Mouse (Mus musculus) G1E (cell line): ENCODE measurements at regions not wholly inside any gene's neighbourhood (a gene's known extent, or its start where the extent isn't known, plus 50 kb on each side); places are given as distances from the start of the nearest gene placed in this dataset.

Experiments used
- ATAC-seq: 2 replicates; pipeline ENCODE4 v1.8.0; 2016; ENCODE audit warnings: mild to moderate bottlenecking; ENCODE audit not compliant: insufficient number of reproducible peaks, poor library complexity, low FRiP score, severe bottlenecking; ENCODE audit errors: extremely low read depth
- DNase-seq: peaks from one replicate; pipeline ENCODE4 v3.0.0; 2012; ENCODE audit warnings: low spot score
- H3K27me3 ChIP-seq: 2 replicates; pipeline ENCODE4 v1.6.1; 2012; ENCODE audit warnings: mild to moderate bottlenecking, low read length, inconsistent platforms; ENCODE audit not compliant: insufficient read depth
- H3K36me3 ChIP-seq: replicated peaks from 2 replicates; pipeline ENCODE3; 2012; ENCODE audit warnings: mild to moderate bottlenecking, inconsistent platforms
- H3K4me1 ChIP-seq: 2 replicates; pipeline ENCODE4 v1.6.1; 2012; ENCODE audit warnings: low read depth, low read length, inconsistent platforms, mixed read lengths; ENCODE audit not compliant: insufficient read depth
- H3K4me3 ChIP-seq: 2 replicates; pipeline ENCODE4 v1.5.1; 2012; ENCODE audit warnings: low read depth, mild to moderate bottlenecking, inconsistent platforms, low read length, moderate library complexity, mixed read lengths
- H3K9me3 ChIP-seq: replicated peaks from 2 replicates; pipeline ENCODE4 v1.6.1; 2012; ENCODE audit warnings: inconsistent platforms
- CTCF ChIP-seq: IDR thresholded peaks from 2 replicates; pipeline ENCODE4 v1.5.1; 2012; ENCODE audit warnings: low read depth, low read length, inconsistent platforms, mixed read lengths
- GATA1 ChIP-seq: IDR thresholded peaks from 2 replicates; pipeline ENCODE4 v1.6.1; 2012; ENCODE audit warnings: borderline replicate concordance, low read length, inconsistent platforms, mixed read lengths
- GATA2 ChIP-seq: IDR thresholded peaks from 2 replicates; pipeline ENCODE4 v1.6.1; 2012; ENCODE audit warnings: low read depth, low read length, inconsistent platforms, borderline replicate concordance
- POLR2AphosphoS5 ChIP-seq: IDR thresholded peaks from 2 replicates; pipeline ENCODE4 v1.6.1; 2012; ENCODE audit warnings: low read depth, low read length, inconsistent platforms; ENCODE audit not compliant: insufficient replicate concordance
- TAL1 ChIP-seq: conservative IDR thresholded peaks from 2 replicates; pipeline ENCODE4 v1.6.1; 2012; ENCODE audit warnings: low read depth, low read length, inconsistent platforms, mixed read lengths

GRCm38 (mm10) chr5:85525385-85526194, 539.8 kb downstream of the Cenpc1 start:
- Histone ChIP-seq H3K27me3 (no peaks in the 10 kb centered on the region), H3K36me3 (no peaks in the 10 kb centered on the region), H3K9me3 (no peaks in the 10 kb centered on the region), H3K4me3 (no peak overlapping the region), H3K4me1 (no peaks in the 10 kb centered on the region)
- no peak for TF ChIP-seq GATA2
- no peak for TF ChIP-seq GATA1
- no peak for TF ChIP-seq TAL1
- no peak for TF ChIP-seq POLR2AphosphoS5
- TF ChIP-seq CTCF: no peak
- ATAC-seq (no peak), DNase-seq (no peak)

GRCm38 (mm10) chr5:85505244-85505643, 560.1 kb downstream of the Cenpc1 start:
- ATAC-seq (no peak), DNase-seq (no peak)
- TF ChIP-seq GATA2 (no peak), GATA1 (no peak), CTCF (no peak), POLR2AphosphoS5 (no peak), TAL1 (no peak)
- Histone ChIP-seq H3K36me3 (no peaks in the 10 kb centered on the region), H3K27me3 (no peaks in the 10 kb centered on the region), H3K4me1 (no peaks in the 10 kb centered on the region), H3K9me3 (peaks cover 9% of the 10 kb centered on the region), H3K4me3 (no peak overlapping the region)

GRCm38 (mm10) chr5:85497261-85497660, 568.1 kb downstream of the Cenpc1 start:
- Histone ChIP-seq H3K36me3 (no peaks in the 10 kb centered on the region), H3K9me3 (peaks cover 2% of the 10 kb centered on the region; the same call in 1 of the 2 replicates), H3K27me3 (no peaks in the 10 kb centered on the region), H3K4me1 (no peaks in the 10 kb centered on the region), H3K4me3 (no peak overlapping the region)
- ATAC-seq: no peak
- DNase-seq: no peak
- TF ChIP-seq TAL1 (no peak), POLR2AphosphoS5 (no peak), GATA2 (no peak), CTCF (no peak), GATA1 (no peak)

- TF ChIP-seq TAL1 (no peak), CTCF (no peak), GATA1 (no peak), POLR2AphosphoS5 (no peak), GATA2 (no peak)
- H3K36me3 ChIP-seq: no peaks in the 10 kb centered on the region
- DNase-seq: no peak
- no peaks in the 10 kb centered on the region for H3K4me1 ChIP-seq
- no peaks in the 10 kb centered on the region; the same call in 1 of the 2 replicates for H3K9me3 ChIP-seq
- H3K27me3 ChIP-seq: no peaks in the 10 kb centered on the region
- no peak for ATAC-seq
- H3K4me3 ChIP-seq: no peak overlapping the region
Observed at GRCm38 (mm10) chr5:85485733-85486322, 579.6 kb downstream of the Cenpc1 start.

GRCm38 (mm10) chr5:85485157-85485556, 580.2 kb downstream of the Cenpc1 start:
- no peak for TF ChIP-seq GATA1
- TF ChIP-seq POLR2AphosphoS5: no peak
- no peak for TF ChIP-seq TAL1
- TF ChIP-seq CTCF: no peak
- TF ChIP-seq GATA2: no peak
- no peaks in the 10 kb centered on the region for H3K36me3 ChIP-seq
- H3K9me3 ChIP-seq: no peaks in the 10 kb centered on the region; the same call in 1 of the 2 replicates
- DNase-seq (no peak), ATAC-seq (no peak)
- no peaks in the 10 kb centered on the region for H3K4me1 ChIP-seq
- H3K27me3 ChIP-seq: no peaks in the 10 kb centered on the region
- H3K4me3 ChIP-seq: no peak overlapping the region

GRCm38 (mm10) chr5:85467811-85468210, 597.6 kb downstream of the Cenpc1 start:
- H3K9me3 ChIP-seq: 0 out of 2 replicates have a peak, but pooled peaks cover 5% of the 10 kb centered on the region
- H3K36me3 ChIP-seq: no peaks in the 10 kb centered on the region
- H3K4me3 ChIP-seq: no peak overlapping the region
- no peak for DNase-seq
- TF ChIP-seq GATA1: no peak
- ATAC-seq: no peak
- H3K4me1 ChIP-seq: no peaks in the 10 kb centered on the region
- no peaks in the 10 kb centered on the region for H3K27me3 ChIP-seq
